Mouse (Mus musculus) activated CD4-positive, CD25-positive, alpha-beta regulatory T cell, adult 4 months (primary cell): Measurements from ENCODE around the gene Wdhd1. TPM values are rescaled to one million over a fixed set of nuclear protein-coding genes. Genes with fewer than 3 reads are reported as not detected.

ENCODE experiments used
- ATAC-seq: one replicate; pipeline ENCODE4 v1.8.0; 2017
- polyA plus RNA-seq, 2 experiments: library from polyadenylated mRNA; unstranded; fragments of 100-300 nt; shearing (Covaris generic); gene quantifications; one replicate each; pipeline ENCODE4 v1.2.1; 2017

The Wdhd1 gene
- polyA plus RNA-seq, 2 experiments from 2014 or later, result 18.2 to 18.7 TPM

DNA sequence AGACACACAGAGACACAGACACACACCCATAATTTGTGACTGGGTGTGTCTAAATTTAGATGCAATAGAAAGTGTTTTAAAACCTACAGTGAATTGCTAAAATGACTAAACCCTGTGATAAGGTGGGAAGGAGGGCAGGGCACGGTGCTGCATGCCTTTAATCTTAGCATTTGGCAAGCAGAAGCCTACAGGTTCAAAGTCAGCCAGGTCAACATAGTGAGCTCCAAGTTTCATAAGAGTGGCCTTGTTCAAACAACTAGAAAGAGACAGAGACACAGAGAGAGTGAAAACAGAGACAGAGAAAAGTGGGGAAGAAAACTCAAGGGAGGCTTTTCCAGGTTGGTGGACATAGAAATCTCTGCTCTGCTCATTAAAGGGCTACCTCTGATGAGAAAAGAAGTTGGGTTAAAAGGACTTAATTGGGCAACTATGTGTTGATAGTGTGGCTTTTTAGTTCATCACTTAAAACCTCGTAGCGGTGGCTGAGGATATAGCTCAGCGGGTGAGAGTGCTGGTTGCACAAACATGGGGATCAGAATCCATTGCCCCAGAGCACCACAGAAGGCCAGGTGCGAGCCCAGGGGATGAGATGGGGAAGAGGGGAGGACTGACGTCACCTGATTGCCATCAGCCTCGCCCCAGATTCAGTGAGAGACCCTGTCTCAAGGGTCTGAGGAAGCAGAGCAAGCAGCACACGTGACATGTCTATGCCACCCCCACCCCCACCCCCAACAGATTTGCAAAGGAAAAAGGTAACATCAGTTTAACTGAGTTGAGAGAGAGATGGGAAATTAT lies 56.2 kb downstream of the Wdhd1 start:
- no peak for ATAC-seq

DNA sequence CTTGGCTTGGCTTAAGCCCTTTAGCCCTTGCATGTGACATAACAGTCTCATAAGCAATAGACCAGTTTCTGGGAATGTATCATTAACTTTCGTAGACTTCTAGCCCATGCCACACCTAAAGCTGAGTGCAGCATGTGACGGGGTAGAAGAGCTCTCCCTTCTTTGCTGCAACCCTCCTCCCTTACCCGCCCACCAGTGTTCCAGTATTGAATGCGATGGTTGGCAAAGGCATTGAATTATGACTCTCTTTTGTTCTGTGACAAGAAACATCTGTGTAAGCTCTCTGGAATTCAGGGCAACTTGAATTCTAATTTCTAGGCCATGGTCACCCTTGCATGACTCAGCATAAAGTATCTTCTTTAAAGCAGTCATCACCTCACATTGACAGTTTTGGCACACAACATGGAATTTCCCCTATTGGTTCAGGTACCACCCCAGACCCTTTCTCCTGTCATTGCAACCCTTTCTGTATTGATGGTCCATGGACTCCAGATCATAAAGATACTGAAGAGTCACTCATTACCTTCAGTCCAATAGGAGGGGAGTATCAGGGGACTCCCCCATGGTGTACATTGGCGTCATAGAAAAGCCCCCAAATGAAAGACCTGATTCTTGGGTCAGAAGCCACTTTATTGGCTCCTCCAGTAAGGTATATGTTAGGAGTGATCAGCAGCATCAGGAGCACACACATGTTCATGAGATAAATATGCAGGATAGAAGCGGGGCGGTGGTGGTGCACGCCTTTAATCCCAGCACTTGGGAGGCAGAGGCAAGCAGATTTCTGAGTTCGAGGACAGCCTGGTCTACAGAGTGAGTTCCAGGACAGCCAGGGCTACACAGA lies 57.7 kb downstream of the Wdhd1 start:
- ATAC-seq, result no peak

DNA sequence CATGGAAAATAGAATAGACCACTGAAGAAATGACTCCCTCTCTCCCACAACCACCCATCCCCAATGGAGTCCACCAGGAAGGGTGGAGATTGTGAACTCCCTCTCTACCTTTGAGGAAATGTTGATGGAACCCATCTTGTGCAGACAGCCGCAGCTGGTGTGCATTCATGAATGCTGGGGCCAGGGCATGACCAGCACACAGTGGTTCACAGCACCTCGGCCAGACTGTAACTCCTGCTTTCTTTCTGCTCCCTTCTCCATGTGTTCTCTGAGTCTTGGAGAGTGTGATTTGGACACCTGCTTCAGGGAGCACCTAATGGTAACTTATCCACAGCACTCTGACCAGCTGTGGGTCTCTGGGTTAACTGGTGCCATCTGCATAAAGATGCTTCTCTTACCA lies 60.1 kb downstream of the Wdhd1 start:
- no peak for ATAC-seq

DNA sequence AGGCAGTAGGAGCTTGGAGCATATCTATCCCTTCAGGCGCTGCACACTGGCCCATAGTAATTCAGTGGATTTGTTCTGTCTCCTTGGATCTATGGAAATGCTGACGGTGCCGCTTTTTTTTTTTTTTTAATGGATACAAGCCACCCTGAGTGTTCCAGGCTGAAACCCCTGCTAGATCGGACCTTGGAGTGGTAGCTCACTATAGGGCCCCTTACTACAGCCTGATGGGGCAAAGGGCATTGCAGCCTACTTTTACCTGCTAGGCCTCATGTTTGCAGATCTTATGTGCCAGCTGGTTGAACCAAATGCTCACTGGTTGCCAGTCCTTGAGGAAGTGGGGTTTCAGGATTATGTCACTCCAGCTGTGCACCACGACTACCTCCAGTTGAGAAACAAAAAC lies 62.3 kb downstream of the Wdhd1 start:
- no peak for ATAC-seq

DNA sequence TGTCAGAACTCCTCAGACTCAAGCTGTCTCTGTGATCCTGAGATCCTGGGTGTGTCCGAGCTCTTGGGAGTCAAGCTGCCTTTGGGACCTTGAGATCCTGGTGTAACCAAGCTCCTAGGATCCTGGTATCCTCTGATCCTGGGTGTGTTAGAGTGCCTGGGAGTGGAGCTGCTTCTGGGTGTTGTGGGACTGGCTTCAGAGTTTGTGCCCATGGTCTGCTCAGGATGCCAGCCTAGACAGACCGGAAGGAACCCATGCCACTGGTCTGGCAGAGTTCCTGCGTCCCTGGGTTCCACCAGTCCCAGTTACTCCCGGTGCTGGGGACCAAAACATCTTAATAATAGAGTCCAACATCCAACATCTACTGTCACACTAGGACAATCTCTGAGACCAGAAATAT lies 63.4 kb downstream of the Wdhd1 start:
- no peak for ATAC-seq

DNA sequence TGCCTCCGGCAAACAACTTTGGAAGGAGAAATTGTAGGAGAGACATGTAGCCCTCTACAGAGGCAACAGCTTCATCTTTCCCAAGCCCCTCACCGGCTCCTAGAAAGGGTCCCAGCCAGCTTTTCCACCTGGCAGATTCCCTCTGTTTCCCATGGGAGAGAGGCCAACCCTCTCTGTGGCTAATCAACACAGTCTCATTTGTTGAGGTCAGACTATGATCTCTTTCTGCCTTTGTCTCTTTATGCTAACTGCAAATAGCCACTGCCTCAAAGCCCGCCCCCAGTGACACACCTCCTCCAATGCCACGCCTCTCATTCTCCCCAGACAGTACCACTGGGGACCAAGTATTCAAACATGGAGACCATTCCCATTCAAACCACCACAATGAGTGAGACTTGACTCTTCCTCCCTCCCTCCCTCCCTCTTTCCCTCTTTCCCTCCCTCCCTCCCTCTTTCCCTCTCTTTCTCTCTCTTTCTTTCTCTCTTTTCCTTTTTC lies 66.9 kb downstream of the Wdhd1 start:
- no peak for ATAC-seq

DNA sequence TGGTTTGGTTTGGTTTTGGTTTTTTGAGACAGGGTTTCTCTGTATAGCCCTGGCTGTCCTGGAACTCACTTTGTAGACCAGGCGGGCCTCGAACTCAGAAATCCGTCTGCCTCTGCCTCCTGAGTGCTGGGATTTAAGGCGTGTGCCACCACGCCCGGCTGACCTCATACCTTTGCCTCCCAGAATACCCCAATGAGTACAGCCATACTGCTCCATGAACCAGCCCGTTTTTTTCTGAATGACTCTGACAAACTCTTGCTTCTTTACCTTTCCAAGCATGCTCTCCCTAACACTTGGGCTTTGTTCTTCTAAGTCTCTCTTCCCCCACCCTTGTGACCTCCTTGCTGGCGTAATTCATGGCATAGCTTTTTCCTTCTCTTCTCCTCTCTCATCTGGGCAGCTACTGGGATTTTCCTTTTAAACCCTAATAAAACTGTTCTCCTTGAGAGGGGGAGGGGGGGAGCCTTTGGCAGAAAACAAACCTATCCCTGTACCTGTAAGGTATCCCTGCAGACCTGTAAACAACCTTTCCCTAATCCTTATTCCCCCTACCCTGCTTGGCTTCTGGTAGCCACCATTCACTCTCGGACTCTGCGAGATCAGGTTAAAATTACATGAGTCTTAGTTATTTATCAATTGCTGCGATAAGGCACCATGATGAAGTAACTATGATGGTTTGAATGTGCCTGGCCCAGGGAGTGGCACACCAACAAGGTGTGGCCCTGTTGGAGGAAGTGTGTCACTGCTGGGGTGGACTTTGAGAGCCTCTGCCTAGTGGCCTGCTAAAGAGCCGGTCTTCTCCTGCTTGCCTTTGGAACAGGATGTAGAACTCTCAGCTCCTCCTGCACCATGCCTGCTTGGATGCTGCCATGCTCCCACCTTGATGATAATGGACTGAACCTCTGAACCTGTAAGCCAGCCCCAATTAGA lies 67.8 kb downstream of the Wdhd1 start:
- no peak for ATAC-seq

DNA sequence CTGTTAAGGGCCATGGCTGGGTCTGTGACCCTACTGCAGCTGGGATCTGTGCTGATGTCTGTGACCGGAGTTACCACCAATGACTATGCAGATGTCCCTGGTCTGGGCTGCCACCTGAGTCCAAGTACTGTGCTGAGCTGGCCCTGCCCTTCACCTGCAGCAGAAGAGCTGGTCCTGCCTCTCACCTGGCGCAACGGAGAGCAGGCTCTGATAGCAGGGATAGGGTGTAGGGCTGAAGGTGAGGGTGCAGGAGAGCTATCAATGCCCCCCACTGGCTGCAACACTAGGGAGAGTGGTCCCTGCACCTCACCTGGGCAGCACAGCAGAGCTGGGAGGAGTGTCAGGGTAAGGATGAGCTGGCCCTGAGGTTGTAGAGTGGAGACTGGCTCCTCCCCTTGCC lies 70.1 kb downstream of the Wdhd1 start:
- ATAC-seq, result no peak

DNA sequence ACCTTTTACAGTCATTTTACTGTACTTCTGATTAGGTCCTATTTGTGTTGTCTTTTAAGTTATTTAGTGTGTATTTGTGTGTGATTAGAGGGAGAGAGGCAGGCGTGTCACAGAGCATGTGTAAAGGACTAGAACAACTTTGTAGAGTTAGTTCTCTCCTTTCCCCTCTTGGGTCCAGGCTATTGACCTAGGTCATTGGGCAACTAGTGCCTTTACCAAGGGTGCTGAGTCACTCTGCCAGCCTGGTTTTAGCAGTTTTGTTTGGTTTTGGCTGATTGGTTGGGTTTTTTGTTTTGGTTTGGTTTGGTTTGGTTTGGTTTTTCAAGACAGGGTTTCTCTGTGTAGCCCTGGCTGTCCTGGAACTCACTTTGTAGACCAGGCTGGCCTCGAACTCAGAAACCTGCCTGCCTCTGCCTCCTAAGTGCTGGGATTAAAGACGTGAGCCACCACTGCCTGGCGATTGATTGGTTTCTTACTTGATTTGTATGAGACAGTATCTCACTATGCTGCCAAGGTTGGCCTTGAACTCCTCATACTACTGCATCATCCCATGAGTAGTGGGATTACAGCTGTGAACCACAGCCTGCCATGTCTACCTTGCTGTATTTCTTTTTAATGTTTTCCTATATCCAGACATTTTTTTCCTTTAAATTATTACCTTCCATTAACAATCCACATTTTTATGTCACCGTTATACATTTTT lies 71.2 kb downstream of the Wdhd1 start:
- ATAC-seq, result no peak

DNA sequence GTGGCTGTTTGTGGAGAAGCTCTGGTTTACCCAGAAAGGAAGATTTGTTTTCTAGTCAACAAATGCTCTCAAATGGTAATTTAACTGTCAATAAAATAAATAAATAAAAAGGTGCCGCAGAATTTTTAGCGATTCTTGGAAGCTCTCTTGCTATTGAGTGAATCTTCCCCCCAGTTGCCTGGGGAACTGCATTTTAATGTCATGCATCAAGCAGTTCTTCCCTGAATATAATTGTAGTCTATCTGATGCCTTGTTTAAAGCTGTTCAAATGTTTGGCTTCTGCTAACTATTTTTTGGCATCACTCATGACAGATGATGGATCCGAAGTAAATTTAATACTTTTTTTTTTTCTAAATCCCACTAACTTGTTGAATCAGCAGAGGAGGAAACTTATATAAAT lies 79.3 kb downstream of the Wdhd1 start:
- ATAC-seq, result no peak

DNA sequence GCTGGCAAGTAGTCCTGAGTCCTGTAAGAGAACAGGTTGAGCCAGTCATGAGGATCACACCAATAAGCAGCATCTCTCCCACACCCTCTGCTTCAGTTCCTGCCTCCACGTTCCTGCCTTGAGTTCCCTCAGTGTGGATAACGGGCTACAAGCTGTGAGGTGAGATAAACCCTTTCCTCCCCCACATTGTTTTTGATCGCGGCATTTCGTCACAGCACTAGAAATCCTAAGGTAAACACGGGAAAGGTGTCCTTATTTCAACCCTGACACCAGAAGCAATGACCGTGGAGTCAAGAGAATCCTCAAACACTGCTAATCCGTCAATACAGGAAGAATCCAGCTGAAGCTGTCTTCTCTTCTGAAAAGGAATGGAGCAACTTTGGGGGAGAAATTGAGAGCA lies 79.9 kb downstream of the Wdhd1 start:
- ATAC-seq, result no peak

DNA sequence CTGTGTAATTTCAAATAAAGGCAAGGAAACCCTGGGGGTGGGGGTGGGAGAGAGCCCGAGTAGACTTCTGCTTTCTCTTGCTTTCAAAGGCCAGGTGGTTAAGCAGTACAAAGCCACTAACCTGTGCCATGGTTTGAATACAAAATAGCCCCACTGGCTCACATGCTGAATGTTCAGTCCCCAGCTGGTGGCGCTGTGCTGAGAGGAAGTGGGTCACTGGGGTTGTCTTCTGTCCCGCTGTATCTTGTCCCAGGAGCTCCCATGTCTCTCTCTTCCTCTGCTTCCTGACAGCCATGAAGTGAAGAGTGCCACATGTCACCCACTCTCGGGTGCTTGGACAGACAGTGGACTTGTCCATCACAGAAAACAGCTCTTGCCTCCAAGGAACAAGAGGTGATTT lies 82.6 kb downstream of the Wdhd1 start:
- no peak for ATAC-seq

DNA sequence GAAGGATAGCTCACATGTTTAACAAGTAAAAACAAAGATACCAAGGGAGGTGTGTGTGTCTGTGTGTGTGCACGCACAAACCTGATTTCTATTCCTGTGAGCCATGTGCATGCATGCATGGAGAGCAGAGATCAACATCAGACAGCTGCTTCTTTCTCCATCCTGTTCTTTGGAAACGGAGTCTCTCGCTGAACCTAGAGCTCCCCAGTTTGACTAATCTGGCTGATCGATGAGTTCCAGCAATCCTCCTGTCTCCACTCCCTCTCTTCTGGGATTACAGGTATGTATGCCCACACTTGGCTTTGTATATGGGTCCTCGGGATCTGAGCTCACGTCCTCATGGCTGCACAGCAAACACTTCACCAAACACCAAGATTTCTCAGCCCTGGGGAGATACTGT lies 83.2 kb downstream of the Wdhd1 start:
- ATAC-seq, result no peak

DNA sequence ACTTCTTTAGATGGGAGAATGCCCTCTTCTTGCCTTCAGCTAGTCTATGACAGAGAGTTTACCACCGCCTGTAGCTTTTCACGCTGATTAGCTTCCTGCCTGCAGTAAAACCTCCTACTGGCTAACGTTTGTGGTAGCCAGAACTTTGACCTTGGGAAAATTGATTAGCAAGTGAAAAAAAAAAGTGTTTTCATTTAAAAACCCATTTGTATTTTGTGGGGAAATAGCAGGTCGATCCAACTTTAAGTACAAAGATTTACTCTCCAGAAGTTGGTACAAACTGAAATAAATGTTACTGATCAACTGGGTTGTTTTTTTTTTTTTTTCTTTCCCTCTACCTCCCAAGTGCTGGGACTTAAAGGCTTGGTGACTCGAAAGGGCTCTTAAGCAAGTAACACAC lies 84.8 kb downstream of the Wdhd1 start:
- no peak for ATAC-seq

Other genes starting within 250 kb of the Wdhd1 start
- gene Gch1, start 87.4 kb downstream of the Wdhd1 start, polyA plus RNA-seq, result 1 to 10 TPM; 2.1 to 2.4 TPM
- gene Socs4, start 74 bp upstream of the Wdhd1 start, polyA plus RNA-seq, result 1 to 10 TPM; 4.4 to 6.2 TPM
- gene Mapk1ip1l, start 21.4 kb upstream of the Wdhd1 start, polyA plus RNA-seq, result 10 to 100 TPM; 50.1 to 56.1 TPM
- 10 to 100 TPM; 43.2 to 70.4 TPM for gene Lgals3, start 90.9 kb upstream of the Wdhd1 start, polyA plus RNA-seq
- 10 to 100 TPM; 14.7 to 15.5 TPM for gene Dlgap5, start 141.6 kb upstream of the Wdhd1 start, polyA plus RNA-seq
- 10 to 100 TPM in 1 of 2 experiments, 1 to 10 TPM in 1; 8.5 to 10.4 TPM for gene Fbxo34, start 173.6 kb upstream of the Wdhd1 start, polyA plus RNA-seq